In the genomic region with DNA sequence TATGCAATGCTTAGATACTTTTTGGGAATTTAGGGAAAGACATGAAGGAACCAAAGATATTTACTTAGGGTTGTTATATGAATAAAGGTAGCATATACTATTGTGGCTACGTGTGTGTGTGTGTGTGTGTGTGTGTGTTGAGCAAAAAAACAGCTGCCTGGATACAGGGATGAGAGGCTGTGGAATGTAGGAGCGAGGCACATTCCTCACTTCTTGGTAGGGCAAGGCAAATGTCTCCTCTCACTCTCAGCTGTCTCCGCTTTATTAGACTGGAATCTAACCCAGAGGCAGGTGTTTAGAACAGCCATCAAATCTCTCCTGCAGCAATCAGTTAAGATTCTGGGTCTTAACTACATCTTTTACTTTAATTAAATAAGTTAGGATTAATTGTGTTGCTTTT, we compare ENCODE assay signal across 17 mouse cellular contexts. TPM values are rescaled to one million over a fixed set of nuclear protein-coding genes. Genes with fewer than 3 reads are reported as not detected.
DNase-seq lines count a peak whose midpoint lies in the region; ATAC-seq lines count a peak whose summit lies in the region.
"Had no signal": no experiment of that assay in that cellular context is flagged by ENCODE, and none has a peak within 500 bp of the region (broad histone marks: within the 10 kb centered on the region; RNA-seq: fewer than 3 reads in every experiment).

No protein-coding gene starts in this region.

- WGBS in hindbrain, embryonic 11.5 days = 38% methylated on average over 3 of the region's 3 CpGs
- 47% methylated on average over 3 of the region's 3 CpGs for WGBS in hindbrain, embryonic 12.5 days

- no peak overlapping the region for H3K4me2 ChIP-seq in hindbrain, embryonic 11.5 days (replicated peaks; ENCODE audit: low read depth, low read length)
- no peak overlapping the region for H3K4me2 ChIP-seq in hindbrain, embryonic 12.5 days (replicated peaks)

- no peaks in the 10 kb centered on the region for H3K4me1 ChIP-seq in hindbrain, embryonic 11.5 days (replicated peaks; ENCODE audit: control insufficient read depth, insufficient read depth, low read length)
- 0 out of 2 replicates have a peak, but pooled peaks cover 3% of the 10 kb centered on the region for H3K4me1 ChIP-seq in hindbrain, embryonic 12.5 days
- H3K4me1 ChIP-seq: embryonic facial prominence, embryonic 12.5 days; kidney, embryonic 15.5 days; liver, embryonic 13.5 days; neural tube, embryonic 12.5 days had no signal

- H3K4me3 ChIP-seq in hindbrain, embryonic 11.5 days (ENCODE audit: low read depth, low read length) = no peak overlapping the region
- H3K4me3 ChIP-seq in hindbrain, embryonic 12.5 days = no peak overlapping the region

- H3K27ac ChIP-seq in hindbrain, embryonic 11.5 days (ENCODE audit: low read depth, low read length) = no peak overlapping the region
- no peak overlapping the region for H3K27ac ChIP-seq in hindbrain, embryonic 12.5 days
- H3K27ac ChIP-seq: liver, embryonic 13.5 days had no signal

- no peaks in the 10 kb centered on the region for H3K9me3 ChIP-seq in hindbrain, embryonic 11.5 days (ENCODE audit: control insufficient read depth, low read length)
- H3K9me3 ChIP-seq in hindbrain, embryonic 12.5 days (replicated peaks) = no peaks in the 10 kb centered on the region
- H3K9me3 ChIP-seq: embryonic facial prominence, embryonic 12.5 days; kidney, embryonic 15.5 days; liver, embryonic 13.5 days; megakaryocyte, embryonic 14.5 days; neural tube, embryonic 12.5 days had no signal

- ATAC-seq in hindbrain, embryonic 11.5 days (ENCODE audit: low FRiP score) = no peak
- ATAC-seq in hindbrain, embryonic 12.5 days (ENCODE audit: low FRiP score) = no peak
- no peak for ATAC-seq in erythroid progenitor cell, adult 5-6 weeks (replicated peaks; ENCODE audit: low FRiP score, poor library complexity, severe bottlenecking)
- ATAC-seq: lung, postnatal 0 days had no signal

- H3K9ac ChIP-seq in hindbrain, embryonic 11.5 days (ENCODE audit: low read depth, low read length) = no peak overlapping the region
- H3K9ac ChIP-seq in hindbrain, embryonic 12.5 days = no peak overlapping the region
- H3K9ac ChIP-seq: kidney, embryonic 15.5 days had no signal

- H3K27me3 ChIP-seq in hindbrain, embryonic 11.5 days (ENCODE audit: control insufficient read depth, insufficient read depth, low read length) = peaks cover 6% of the 10 kb centered on the region; the same call in 1 of the 2 replicates
- H3K27me3 ChIP-seq in hindbrain, embryonic 12.5 days = peaks cover 9% of the 10 kb centered on the region; the same call in 1 of the 2 replicates
- H3K27me3 ChIP-seq: liver, embryonic 13.5 days; neural tube, embryonic 12.5 days had no signal

- no peaks in the 10 kb centered on the region for H3K36me3 ChIP-seq in hindbrain, embryonic 11.5 days (ENCODE audit: control insufficient read depth, insufficient read depth, low read length)
- H3K36me3 ChIP-seq in hindbrain, embryonic 12.5 days = peaks cover 8% of the 10 kb centered on the region; the same call in 1 of the 2 replicates
- H3K36me3 ChIP-seq: embryonic facial prominence, embryonic 12.5 days; liver, embryonic 13.5 days had no signal

- DNase-seq in hindbrain, embryonic 11.5 days (ENCODE audit: low spot score) = peak; percentile 22
- DNase-seq in embryo, embryonic 10.5 days (ENCODE audit: low spot score) = peak; percentile 47
- peak; percentile 26 for DNase-seq in mesoderm, embryonic 11.5 days (ENCODE audit: low read depth, low spot score)
- DNase-seq in retina, embryonic 14.5 days (ENCODE audit: low spot score) = peak; percentile 4
- DNase-seq in testis, postnatal 10 days (ENCODE audit: low spot score) = no peak
- DNase-seq in cerebellum, adult 11 months = no peak
- DNase-seq: adrenal gland, adult 8-10 months; B cell, adult 2 months; heart, adult 11 months; liver, embryonic 13.5 days had no signal

RNA-seq across cellular contexts. Expression of a gene that starts 0.9 kb away (rescaled TPM):
- 50.2 and 54.4 TPM in 2 replicates for polyA plus RNA-seq in hindbrain, embryonic 11.5 days (2014; fragmentation: Nextera tagmentation; extraction: Ambion mirVana)
- 76.9 and 83.4 TPM in 2 replicates for polyA plus RNA-seq in hindbrain, embryonic 12.5 days (2016; fragmentation: Nextera tagmentation; extraction: Ambion mirVana)
- total RNA-seq in erythroid progenitor cell, adult 5-6 weeks (2015; ENCODE audit: low replicate concordance) = not detected in 2 replicates
- total RNA-seq in erythroid progenitor cell, adult 5-6 weeks (2017; ENCODE audit: low replicate concordance) = 0.15 and 0.39 TPM in 2 replicates

RNA-seq across cellular contexts. Expression of a gene that starts 30.5 kb away (rescaled TPM):
- polyA plus RNA-seq in hindbrain, embryonic 11.5 days (2014; fragmentation: Nextera tagmentation; extraction: Ambion mirVana) = 6.1 and 8.1 TPM in 2 replicates
- 7.2 and 7.5 TPM in 2 replicates for polyA plus RNA-seq in hindbrain, embryonic 12.5 days (2016; fragmentation: Nextera tagmentation; extraction: Ambion mirVana)
- total RNA-seq in erythroid progenitor cell, adult 5-6 weeks (2015; ENCODE audit: low replicate concordance) = 1.1 TPM in 1 of 2 replicates, not detected in the other
- total RNA-seq in erythroid progenitor cell, adult 5-6 weeks (2017; ENCODE audit: low replicate concordance) = 0.15 TPM in 1 of 2 replicates, not detected in the other

RNA-seq across cellular contexts. Expression of a gene that starts 34.4 kb away (rescaled TPM):
- polyA plus RNA-seq in hindbrain, embryonic 11.5 days (2014; fragmentation: Nextera tagmentation; extraction: Ambion mirVana) = 16.5 and 19.1 TPM in 2 replicates
- polyA plus RNA-seq in hindbrain, embryonic 12.5 days (2016; fragmentation: Nextera tagmentation; extraction: Ambion mirVana) = 29.8 and 31.9 TPM in 2 replicates
- not detected in 2 replicates for total RNA-seq in erythroid progenitor cell, adult 5-6 weeks (2015; ENCODE audit: low replicate concordance)
- total RNA-seq in erythroid progenitor cell, adult 5-6 weeks (2017; ENCODE audit: low replicate concordance) = 0.13 TPM in 1 of 2 replicates, not detected in the other

RNA-seq across cellular contexts. Expression of a gene that starts 39.5 kb away (rescaled TPM):
- 62.5 and 66.1 TPM in 2 replicates for polyA plus RNA-seq in hindbrain, embryonic 11.5 days (2014; fragmentation: Nextera tagmentation; extraction: Ambion mirVana)
- 62.5 and 71.3 TPM in 2 replicates for polyA plus RNA-seq in hindbrain, embryonic 12.5 days (2016; fragmentation: Nextera tagmentation; extraction: Ambion mirVana)
- 3.6 and 4.6 TPM in 2 replicates for total RNA-seq in erythroid progenitor cell, adult 5-6 weeks (2015; ENCODE audit: low replicate concordance)
- 0.76 and 2.2 TPM in 2 replicates for total RNA-seq in erythroid progenitor cell, adult 5-6 weeks (2017; ENCODE audit: low replicate concordance)

Comparison
In these comparisons a context has a peak if more than half of its experiments do, and no peak if none do; other contexts are left out.
1. DNase-seq: peak in hindbrain, embryonic 11.5 days (single experiment), embryo, embryonic 10.5 days (single experiment), mesoderm, embryonic 11.5 days (single experiment) and retina, embryonic 14.5 days (single experiment); none in testis, postnatal 10 days (single experiment) and cerebellum, adult 11 months (single experiment).